Mouse (Mus musculus) MEL (cell line): ENCODE measurements at regions not wholly inside any gene's neighbourhood (a gene's known extent, or its start where the extent isn't known, plus 50 kb on each side); places are given as distances from the start of the nearest gene placed in this dataset.

Experiments
- DNase-seq: peaks from one replicate; pipeline ENCODE4 v3.0.0; 2011; ENCODE audit warnings: low read depth, low spot score
- H3K27ac ChIP-seq: 2 replicates; pipeline ENCODE4 v1.5.1; 2012; ENCODE audit warnings: low read depth, mild to moderate bottlenecking, control low read depth, low read length, moderate library complexity; ENCODE audit not compliant: control insufficient read depth
- H3K27me3 ChIP-seq, 2 experiments: fragments of 150-350 bp in 1 of 2; sonication (generic) in 1 of 2; 2 replicates each; pipeline ENCODE4 v1.6.1; 2012; ENCODE audit warnings: low read length in 2 of 2, mild to moderate bottlenecking in 2 of 2, improper control_type of control experiment in 1 of 2, moderate library complexity in 1 of 2; ENCODE audit not compliant: insufficient read depth in 2 of 2, control insufficient read depth in 1 of 2
- H3K36me3 ChIP-seq, 2 experiments: 2 replicates each; pipeline ENCODE4 v1.6.1; 2012 to 2014; ENCODE audit warnings: low read length in 2 of 2, improper control_type of control experiment in 1 of 2, inconsistent platforms in 1 of 2, mild to moderate bottlenecking in 1 of 2; ENCODE audit not compliant: insufficient read depth in 2 of 2, control insufficient read depth in 1 of 2
- H3K4me1 ChIP-seq, 2 experiments: fragments of 150-350 bp in 1 of 2; sonication (generic) in 1 of 2; 2 replicates each; pipeline ENCODE4 v1.6.1; 2012; ENCODE audit warnings: low read length in 2 of 2, improper control_type of control experiment in 1 of 2, mild to moderate bottlenecking in 1 of 2; ENCODE audit not compliant: insufficient read depth in 2 of 2, control insufficient read depth in 1 of 2
- H3K4me3 ChIP-seq, 2 experiments: fragments of 150-350 bp in 1 of 2; sonication (generic) in 1 of 2; 2 replicates each; pipeline ENCODE4 v1.5.1; 2012; ENCODE audit warnings: low read depth in 2 of 2, low read length in 2 of 2, mild to moderate bottlenecking in 2 of 2, moderate library complexity in 2 of 2, control low read depth in 1 of 2, improper control_type of control experiment in 1 of 2; ENCODE audit not compliant: control insufficient read depth in 1 of 2, insufficient read depth in 1 of 2
- H3K79me2 ChIP-seq: 2 replicates; pipeline ENCODE4 v1.6.1; 2012; ENCODE audit warnings: mild to moderate bottlenecking, low read length, moderate library complexity; ENCODE audit not compliant: control insufficient read depth, poor library complexity, insufficient read depth
- H3K9ac ChIP-seq: 2 replicates; pipeline ENCODE4 v1.6.1; 2012; ENCODE audit warnings: low read depth, mild to moderate bottlenecking, control low read depth, low read length, moderate library complexity; ENCODE audit not compliant: control insufficient read depth, poor library complexity, severe bottlenecking
- H3K9me3 ChIP-seq: fragments of 150-350 bp; sonication (generic); replicated peaks from 2 replicates; pipeline ENCODE4 v1.6.1; 2012; ENCODE audit warnings: mild to moderate bottlenecking, low read length, improper control_type of control experiment, moderate library complexity; ENCODE audit not compliant: insufficient read depth
- BHLHE40 ChIP-seq: IDR thresholded peaks from 2 replicates; pipeline ENCODE4 v1.6.1; 2012; ENCODE audit warnings: low read depth, mild to moderate bottlenecking, inconsistent platforms, low read length, improper control_type of control experiment, borderline replicate concordance
- CTCF ChIP-seq, 3 experiments: IDR thresholded peaks in 2 of 3; conservative IDR thresholded peaks in 1 of 3; 2 replicates each; pipeline ENCODE4 v1.5.1; 2011 to 2012; ENCODE audit warnings: low read length in 3 of 3, low read depth in 2 of 3, mild to moderate bottlenecking in 2 of 3, improper control_type of control experiment in 1 of 3, inconsistent platforms in 1 of 3, mixed read lengths in 1 of 3, moderate library complexity in 1 of 3; ENCODE audit not compliant: control insufficient read depth in 1 of 3, insufficient read depth in 1 of 3, poor library complexity in 1 of 3, severe bottlenecking in 1 of 3
- E2F4 ChIP-seq: IDR thresholded peaks from 2 replicates; pipeline ENCODE4 v1.6.1; 2011; ENCODE audit warnings: low read depth, low read length, improper control_type of control experiment, borderline replicate concordance
- ELF1 ChIP-seq: IDR thresholded peaks from 2 replicates; pipeline ENCODE4 v1.6.1; 2014; ENCODE audit warnings: low read depth, mild to moderate bottlenecking, inconsistent platforms, low read length, improper control_type of control experiment, moderate library complexity
- EP300 ChIP-seq, 2 experiments: IDR thresholded peaks; 2 replicates each; pipeline ENCODE4 v1.6.1; 2011; ENCODE audit warnings: improper control_type of control experiment in 2 of 2, low read length in 2 of 2, low read depth in 1 of 2, mild to moderate bottlenecking in 1 of 2
- ETS1 ChIP-seq: IDR thresholded peaks from 2 replicates; pipeline ENCODE4 v1.6.1; 2012; ENCODE audit warnings: low read depth, mild to moderate bottlenecking, inconsistent platforms, low read length, improper control_type of control experiment, moderate library complexity
- GABPA ChIP-seq: IDR thresholded peaks from 2 replicates; pipeline ENCODE4 v1.6.1; 2012; ENCODE audit warnings: low read depth, mild to moderate bottlenecking, inconsistent platforms, low read length, improper control_type of control experiment, moderate library complexity
- HCFC1 ChIP-seq: IDR thresholded peaks from 2 replicates; pipeline ENCODE4 v1.6.1; 2012; ENCODE audit warnings: low read depth, mild to moderate bottlenecking, inconsistent platforms, low read length, improper control_type of control experiment, moderate library complexity
- JUND ChIP-seq: IDR thresholded peaks from 2 replicates; pipeline ENCODE4 v1.6.1; 2011; ENCODE audit warnings: low read depth, mild to moderate bottlenecking, improper control_type of control experiment, low read length
- MAZ ChIP-seq: IDR thresholded peaks from 2 replicates; pipeline ENCODE4 v1.6.1; 2012; ENCODE audit warnings: low read depth, mild to moderate bottlenecking, inconsistent platforms, low read length, improper control_type of control experiment
- MEF2A ChIP-seq: IDR thresholded peaks from 2 replicates; pipeline ENCODE4 v1.6.1; 2014; ENCODE audit warnings: low read depth, mild to moderate bottlenecking, inconsistent platforms, low read length, improper control_type of control experiment; ENCODE audit not compliant: poor library complexity, insufficient replicate concordance, severe bottlenecking; ENCODE audit errors: extremely low read depth
- NELFE ChIP-seq: IDR thresholded peaks from 2 replicates; pipeline ENCODE4 v1.6.1; 2011; ENCODE audit warnings: low read depth, low read length, improper control_type of control experiment
- NRF1 ChIP-seq: IDR thresholded peaks from 2 replicates; pipeline ENCODE4 v1.6.1; 2014; ENCODE audit warnings: low read depth, mild to moderate bottlenecking, inconsistent platforms, low read length, improper control_type of control experiment, moderate library complexity; ENCODE audit not compliant: poor library complexity, insufficient read depth, severe bottlenecking
- POLR2AphosphoS2 ChIP-seq: IDR thresholded peaks from 2 replicates; pipeline ENCODE4 v1.6.1; 2011; ENCODE audit warnings: low read length, improper control_type of control experiment
- RAD21 ChIP-seq: IDR thresholded peaks from 2 replicates; pipeline ENCODE4 v1.6.1; 2011; ENCODE audit warnings: mild to moderate bottlenecking, low read depth, low read length, improper control_type of control experiment
- SIN3A ChIP-seq: IDR thresholded peaks from 2 replicates; pipeline ENCODE4 v1.6.1; 2012; ENCODE audit warnings: low read length, improper control_type of control experiment, inconsistent platforms
- SMC3 ChIP-seq: IDR thresholded peaks from 2 replicates; pipeline ENCODE4 v1.6.1; 2011; ENCODE audit warnings: low read depth, low read length, improper control_type of control experiment
- UBTF ChIP-seq: IDR thresholded peaks from 2 replicates; pipeline ENCODE4 v1.6.1; 2012; ENCODE audit warnings: low read depth, mild to moderate bottlenecking, inconsistent platforms, low read length, improper control_type of control experiment, moderate library complexity, borderline replicate concordance; ENCODE audit not compliant: insufficient read depth
- USF1 ChIP-seq: IDR thresholded peaks from 2 replicates; pipeline ENCODE4 v1.6.1; 2014; ENCODE audit warnings: low read depth, mild to moderate bottlenecking, inconsistent platforms, low read length, improper control_type of control experiment, moderate library complexity
- ZC3H11A ChIP-seq: IDR thresholded peaks from 2 replicates; pipeline ENCODE4 v1.6.1; 2012; ENCODE audit warnings: low read depth, mild to moderate bottlenecking, inconsistent platforms, low read length, improper control_type of control experiment
- ZMIZ1 ChIP-seq: IDR thresholded peaks from 2 replicates; pipeline ENCODE4 v1.6.1; 2012; ENCODE audit warnings: low read depth, mild to moderate bottlenecking, inconsistent platforms, low read length, improper control_type of control experiment, moderate library complexity
- ZNF384 ChIP-seq: IDR thresholded peaks from 2 replicates; pipeline ENCODE4 v1.6.1; 2012; ENCODE audit warnings: low read depth, mild to moderate bottlenecking, inconsistent platforms, low read length, improper control_type of control experiment

DNA sequence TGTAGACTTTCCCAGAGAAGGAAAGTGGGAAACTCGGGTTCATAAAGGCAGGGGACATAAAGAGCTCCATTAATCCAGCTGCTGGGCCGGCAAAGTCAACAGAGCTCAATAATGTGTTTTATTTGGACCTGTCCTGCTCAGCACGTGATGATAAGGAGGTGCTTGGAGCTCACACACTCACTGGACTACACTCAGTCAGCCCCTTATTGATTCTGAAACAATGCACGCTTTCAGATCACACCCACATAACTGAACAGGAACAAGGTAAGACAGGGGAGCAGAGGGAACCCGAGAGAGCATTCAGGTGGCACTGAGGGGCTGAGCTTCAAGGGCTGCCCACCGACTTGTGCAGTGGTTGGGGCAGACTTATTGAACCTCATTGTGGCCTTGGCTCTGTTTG is 452.9 kb downstream of the Wdr11 start:
- no peak overlapping the region for H3K27ac ChIP-seq
- TF ChIP-seq SIN3A (no peak), BHLHE40 (no peak), EP300 (IDR thresholded peaks at IDR 0.05; ENCODE audit: low read depth in 1 of 2, low read length in 2 of 2) (no peak), ZNF384 (no peak), POLR2AphosphoS2 (no peak), ZC3H11A (no peak), NRF1 (no peak)
- H3K79me2 ChIP-seq: no peaks in the 10 kb centered on the region
- H3K9me3 ChIP-seq: no peaks in the 10 kb centered on the region
- H3K9ac ChIP-seq: no peak overlapping the region
- H3K4me3 ChIP-seq: no peak overlapping the region
- DNase-seq: no peak
- no peaks in the 10 kb centered on the region for H3K36me3 ChIP-seq
- H3K27me3 ChIP-seq: no peaks in the 10 kb centered on the region
- no peaks in the 10 kb centered on the region for H3K4me1 ChIP-seq

DNA sequence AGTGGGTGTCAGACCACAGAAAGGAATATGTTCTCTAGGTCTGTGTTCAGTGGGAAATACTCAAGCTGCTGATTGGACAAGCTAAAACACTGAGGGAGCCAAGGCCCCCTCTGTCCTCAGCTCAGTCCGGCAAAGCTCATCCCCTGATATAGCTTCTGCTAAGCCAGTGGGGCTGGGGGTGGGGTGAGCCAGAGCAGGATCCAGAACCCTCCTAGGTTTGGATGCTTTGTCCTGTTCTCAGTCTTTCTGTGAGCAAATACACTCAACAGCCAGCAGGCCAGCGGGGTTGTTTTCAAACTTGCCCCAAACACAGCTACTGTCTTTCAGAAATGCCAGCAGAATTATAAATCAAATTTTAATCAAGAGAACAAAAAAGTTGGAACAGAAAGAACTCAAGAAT is 454.4 kb downstream of the Wdr11 start:
- H3K9me3 ChIP-seq: no peaks in the 10 kb centered on the region
- TF ChIP-seq E2F4 (no peak), NELFE (no peak), BHLHE40 (no peak), POLR2AphosphoS2 (no peak), JUND (no peak), MAZ (no peak), USF1 (no peak), ETS1 (no peak), HCFC1 (no peak), SIN3A (no peak), ELF1 (no peak), MEF2A (no peak), UBTF (no peak), EP300 (IDR thresholded peaks at IDR 0.05; ENCODE audit: low read depth in 1 of 2, low read length in 2 of 2) (no peak), GABPA (no peak), CTCF (IDR thresholded peaks at IDR 0.05 in 2 of 3, conservative IDR thresholded peaks at IDR 0.05 in 1 of 3; ENCODE audit: control insufficient read depth in 1 of 3, insufficient read depth in 1 of 3, low read depth in 2 of 3, low read length in 3 of 3, poor library complexity in 1 of 3, severe bottlenecking in 1 of 3) (no peak), ZMIZ1 (no peak), SMC3 (no peak), RAD21 (no peak)
- H3K27ac ChIP-seq: no peak overlapping the region
- no peaks in the 10 kb centered on the region for H3K4me1 ChIP-seq
- H3K27me3 ChIP-seq: no peaks in the 10 kb centered on the region
- H3K79me2 ChIP-seq: no peaks in the 10 kb centered on the region
- DNase-seq: no peak
- no peaks in the 10 kb centered on the region for H3K36me3 ChIP-seq
- H3K9ac ChIP-seq: no peak overlapping the region
- no peak overlapping the region for H3K4me3 ChIP-seq
